Mouse (Mus musculus) hindbrain, embryonic 16.5 days (tissue): ENCODE results near the gene Tenm2. TPM values are rescaled to one million over a fixed set of nuclear protein-coding genes. Genes with fewer than 3 reads are reported as not detected.
A peak's percentile ranks its signal among the peaks of the same experiment; 100 is the strongest.

Experiments used
- ATAC-seq: fragments of 200-750 bp; cut with Nextera tagmentation; 2 replicates; pipeline ENCODE4 v1.8.0; 2017; ENCODE audit warnings: moderate TSS enrichment, moderate library complexity
- H3K27ac ChIP-seq: fragments of 300-500 bp; sonication (generic); 2 replicates; pipeline ENCODE4 v1.5.1; 2014; ENCODE audit warnings: low read depth, mild to moderate bottlenecking, control low read depth, low read length, moderate library complexity
- H3K27me3 ChIP-seq: fragments of 300-500 bp; sonication (generic); replicated peaks from 2 replicates; pipeline ENCODE4 v1.6.1; 2014; ENCODE audit warnings: low read length; ENCODE audit not compliant: control insufficient read depth, insufficient read depth
- H3K36me3 ChIP-seq: fragments of 300-500 bp; sonication (generic); 2 replicates; pipeline ENCODE4 v1.6.1; 2014; ENCODE audit warnings: mild to moderate bottlenecking, low read length, moderate library complexity, mixed read lengths; ENCODE audit not compliant: control insufficient read depth, insufficient read depth
- H3K4me1 ChIP-seq: fragments of 300-500 bp; sonication (generic); 2 replicates; pipeline ENCODE4 v1.6.1; 2014; ENCODE audit warnings: low read depth, low read length; ENCODE audit not compliant: control insufficient read depth, insufficient read depth
- H3K4me2 ChIP-seq: fragments of 300-500 bp; sonication (generic); 2 replicates; pipeline ENCODE4 v1.6.1; 2014; ENCODE audit warnings: mild to moderate bottlenecking, low read length, control low read depth, moderate library complexity
- H3K4me3 ChIP-seq: fragments of 300-500 bp; sonication (generic); 2 replicates; pipeline ENCODE4 v1.5.1; 2014; ENCODE audit warnings: mild to moderate bottlenecking, low read length, control low read depth, moderate library complexity
- H3K9ac ChIP-seq: fragments of 300-500 bp; sonication (generic); 2 replicates; pipeline ENCODE4 v1.6.1; 2014; ENCODE audit warnings: low read depth, mild to moderate bottlenecking, control low read depth, low read length, moderate library complexity
- H3K9me3 ChIP-seq: fragments of 300-500 bp; sonication (generic); 2 replicates; pipeline ENCODE4 v1.6.1; 2014; ENCODE audit warnings: mild to moderate bottlenecking, low read length, moderate library complexity; ENCODE audit not compliant: control insufficient read depth
- WGBS: fragments of 180-500 bp; shearing (Covaris S2); extraction: QIAGEN DNeasy Blood & Tissue Kit; methylation state at CpG from one replicate; pipeline ENCODE4 v1.1.7; 2014; 5-methylcytosine and 5-hydroxymethylcytosine counted together
- polyA plus RNA-seq: library from polyadenylated mRNA; unstranded; fragments of >200 nt; fragmentation: Nextera tagmentation; extraction: Ambion mirVana; gene quantifications from 2 replicates; pipeline ENCODE4 v1.2.1, GENCODE M21; 2015

Tenm2 gene
- polyA plus RNA-seq, 1 experiment from 2014 or later, result 33.2 TPM

- no peak overlapping the region for H3K4me3 ChIP-seq
- no peak for ATAC-seq
- 84% methylated on average over 3 of the region's 3 CpGs for WGBS
- no peak overlapping the region for H3K4me2 ChIP-seq
- no peaks in the 10 kb centered on the region for H3K4me1 ChIP-seq
- H3K9me3 ChIP-seq, result no peaks in the 10 kb centered on the region
- H3K9ac ChIP-seq, result no peak overlapping the region
- no peaks in the 10 kb centered on the region for H3K36me3 ChIP-seq
- no peaks in the 10 kb centered on the region for H3K27me3 ChIP-seq
- H3K27ac ChIP-seq, result no peak overlapping the region
These were observed 196.5 kb downstream of the Tenm2 start for GRCm38 (mm10) chr11:37039283-37039682.

GRCm38 (mm10) chr11:37031305-37032055 lies 204.3 kb downstream of the Tenm2 start:
- no peaks in the 10 kb centered on the region for H3K9me3 ChIP-seq
- H3K4me2 ChIP-seq, result no peak overlapping the region
- no peaks in the 10 kb centered on the region for H3K36me3 ChIP-seq
- H3K4me3 ChIP-seq, result no peak overlapping the region
- ATAC-seq, result no peak; the same call in 1 of the 2 replicates
- H3K9ac ChIP-seq, result no peak overlapping the region
- no peak overlapping the region for H3K27ac ChIP-seq
- 50% methylated on average over 7 of the region's 7 CpGs for WGBS
- H3K27me3 ChIP-seq, result no peaks in the 10 kb centered on the region
- no peaks in the 10 kb centered on the region for H3K4me1 ChIP-seq

GRCm38 (mm10) chr11:37011900-37012299 lies 223.9 kb downstream of the Tenm2 start:
- H3K9me3 ChIP-seq, result no peaks in the 10 kb centered on the region
- no peak for ATAC-seq
- H3K27ac ChIP-seq, result no peak overlapping the region
- H3K4me3 ChIP-seq, result no peak overlapping the region
- 71% methylated on average over 1 of the region's 1 CpGs for WGBS
- H3K4me1 ChIP-seq, result no peaks in the 10 kb centered on the region
- no peak overlapping the region for H3K9ac ChIP-seq
- no peaks in the 10 kb centered on the region for H3K36me3 ChIP-seq
- H3K4me2 ChIP-seq, result no peak overlapping the region
- H3K27me3 ChIP-seq, result no peaks in the 10 kb centered on the region

- Histone ChIP-seq H3K27ac (no peak overlapping the region), H3K27me3 (no peaks in the 10 kb centered on the region), H3K4me3 (no peak overlapping the region), H3K36me3 (no peaks in the 10 kb centered on the region), H3K4me2 (no peak overlapping the region), H3K9ac (no peak overlapping the region), H3K4me1 (no peaks in the 10 kb centered on the region), H3K9me3 (no peaks in the 10 kb centered on the region)
- WGBS, result 52% methylated on average over 1 of the region's 1 CpGs
- no peak for ATAC-seq
These were observed 226.5 kb downstream of the Tenm2 start for GRCm38 (mm10) chr11:37009243-37009642.

GRCm38 (mm10) chr11:36997668-36998067 lies 238.1 kb downstream of the Tenm2 start:
- no peak overlapping the region for H3K4me2 ChIP-seq
- 51% methylated on average over 3 of the region's 3 CpGs for WGBS
- ATAC-seq, result no peak
- H3K9ac ChIP-seq, result no peak overlapping the region
- H3K4me1 ChIP-seq, result no peaks in the 10 kb centered on the region
- H3K27me3 ChIP-seq, result no peaks in the 10 kb centered on the region
- no peak overlapping the region for H3K4me3 ChIP-seq
- no peak overlapping the region for H3K27ac ChIP-seq
- H3K9me3 ChIP-seq, result no peaks in the 10 kb centered on the region
- no peaks in the 10 kb centered on the region for H3K36me3 ChIP-seq

- Histone ChIP-seq H3K36me3 (no peaks in the 10 kb centered on the region), H3K9me3 (no peaks in the 10 kb centered on the region), H3K27ac (no peak overlapping the region), H3K4me1 (peaks cover 5% of the 10 kb centered on the region), H3K9ac (no peak overlapping the region), H3K4me3 (no peak overlapping the region), H3K27me3 (no peaks in the 10 kb centered on the region), H3K4me2 (no peak overlapping the region)
- no peak for ATAC-seq
- WGBS, result 77% methylated on average over 3 of the region's 3 CpGs
These were observed 244.9 kb downstream of the Tenm2 start for GRCm38 (mm10) chr11:36990895-36991294.

GRCm38 (mm10) chr11:36988776-36989565 lies 246.8 kb downstream of the Tenm2 start:
- ATAC-seq, result peak; percentile 93
- Histone ChIP-seq H3K27ac (peak overlapping the region; percentile 25), H3K36me3 (no peaks in the 10 kb centered on the region), H3K4me1 (peaks cover 5% of the 10 kb centered on the region), H3K4me2 (no peak overlapping the region), H3K4me3 (no peak overlapping the region), H3K9ac (peak overlapping the region; percentile 44; the same call in 1 of the 2 replicates), H3K27me3 (no peaks in the 10 kb centered on the region), H3K9me3 (no peaks in the 10 kb centered on the region)
- WGBS, result 23% methylated on average over 5 of the region's 5 CpGs

- Histone ChIP-seq H3K9ac (no peak overlapping the region), H3K27me3 (no peaks in the 10 kb centered on the region), H3K4me3 (no peak overlapping the region), H3K36me3 (no peaks in the 10 kb centered on the region), H3K27ac (no peak overlapping the region), H3K4me2 (no peak overlapping the region), H3K9me3 (no peaks in the 10 kb centered on the region), H3K4me1 (no peaks in the 10 kb centered on the region)
- 59% methylated on average over 2 of the region's 2 CpGs for WGBS
- peak; percentile 88 for ATAC-seq
These were observed 261.6 kb downstream of the Tenm2 start for GRCm38 (mm10) chr11:36974142-36974541.

GRCm38 (mm10) chr11:36958102-36958501 lies 277.7 kb downstream of the Tenm2 start:
- no peak overlapping the region for H3K4me2 ChIP-seq
- H3K27me3 ChIP-seq, result no peaks in the 10 kb centered on the region
- no peak overlapping the region for H3K9ac ChIP-seq
- H3K4me3 ChIP-seq, result no peak overlapping the region
- H3K27ac ChIP-seq, result no peak overlapping the region
- H3K4me1 ChIP-seq, result no peaks in the 10 kb centered on the region
- H3K36me3 ChIP-seq, result no peaks in the 10 kb centered on the region
- peak; percentile 37; the same call in 1 of the 2 replicates for ATAC-seq
- 72% methylated on average over 5 of the region's 5 CpGs for WGBS
- no peaks in the 10 kb centered on the region for H3K9me3 ChIP-seq
